Mouse (Mus musculus): ENCODE data around the gene Kmt2a.

GRCm38 (mm10) chr9:44771376-44771775, 109.7 kb downstream of the Kmt2a start:
- TF ChIP-seq POLR2A (IDR thresholded peaks at IDR 0.05; ENCODE audit: borderline replicate concordance, insufficient read depth, low read length) = no peak
- TF ChIP-seq CTCF (IDR thresholded peaks at IDR 0.05; ENCODE audit: borderline replicate concordance, insufficient read depth, low read depth, low read length) = no peak

Measured in cerebellum, adult 2 months (tissue).